Mouse (Mus musculus): ENCODE results near the gene Myo18b.

GRCm38 (mm10) chr5:112781719-112782118 lies 114.4 kb downstream of the Myo18b start:
- TF ChIP-seq CTCF (IDR thresholded peaks at IDR 0.05; ENCODE audit: insufficient read depth, low read length) (no peak), POLR2A (IDR thresholded peaks at IDR 0.05; ENCODE audit: borderline replicate concordance, extremely low read depth, low read depth, low read length) (no peak)

Measured in lung, adult 2 months (tissue).